Mouse (Mus musculus) ES-Bruce4 (cell line): Measurements from ENCODE around the gene Tent4b. TPM values are rescaled to one million over a fixed set of nuclear protein-coding genes. Genes with fewer than 3 reads are reported as not detected.

Experiments used
- H3K27ac ChIP-seq: 2 replicates; pipeline ENCODE4 v1.5.1; 2012; ENCODE audit warnings: low read length, inconsistent platforms; ENCODE audit not compliant: insufficient read depth
- H3K27me3 ChIP-seq: 2 replicates; pipeline ENCODE4 v1.6.1; 2012; ENCODE audit warnings: mild to moderate bottlenecking, low read length, inconsistent platforms; ENCODE audit not compliant: control insufficient read depth, poor library complexity, insufficient read depth, severe bottlenecking
- H3K36me3 ChIP-seq: 2 replicates; pipeline ENCODE4 v1.6.1; 2012; ENCODE audit warnings: inconsistent platforms, mild to moderate bottlenecking, low read length, moderate library complexity; ENCODE audit not compliant: control insufficient read depth, poor library complexity, insufficient read depth, severe bottlenecking
- H3K4me1 ChIP-seq: one replicate; pipeline ENCODE4 v1.8.1; 2011; ENCODE audit warnings: low read length; ENCODE audit not compliant: control insufficient read depth, insufficient read depth
- H3K4me3 ChIP-seq: 2 replicates; pipeline ENCODE4 v1.5.1; 2011; ENCODE audit warnings: low read depth, mild to moderate bottlenecking, low read length
- H3K9ac ChIP-seq: 2 replicates; pipeline ENCODE4 v1.6.1; 2012; ENCODE audit warnings: low read depth, mild to moderate bottlenecking, inconsistent platforms; ENCODE audit not compliant: poor library complexity, severe bottlenecking
- H3K9me3 ChIP-seq: replicated peaks from 2 replicates; pipeline ENCODE4 v1.6.1; 2012; ENCODE audit warnings: mild to moderate bottlenecking, low read length, inconsistent platforms; ENCODE audit not compliant: control insufficient read depth, poor library complexity, insufficient read depth, severe bottlenecking
- CTCF ChIP-seq: IDR thresholded peaks from one replicate; pipeline ENCODE4 v1.8.1; 2011; ENCODE audit warnings: low read depth, low read length
- EP300 ChIP-seq: IDR thresholded peaks from 2 replicates; pipeline ENCODE4 v1.6.1; 2011; ENCODE audit warnings: low read depth, low read length; ENCODE audit not compliant: insufficient read depth
- POLR2A ChIP-seq: IDR thresholded peaks from one replicate; pipeline ENCODE4 v1.8.1; 2011; ENCODE audit warnings: low read length; ENCODE audit not compliant: insufficient read depth
- polyA plus RNA-seq: library from polyadenylated mRNA; stranded (reverse); fragments of >200 nt; gene quantifications from 2 replicates; pipeline ENCODE4 v1.2.4, GENCODE M21; 2011; ENCODE audit warnings: low read depth; ENCODE audit not compliant: missing spikeins, insufficient read depth, insufficient read length

Tent4b gene
- polyA plus RNA-seq, 1 experiment: 45.2 TPM

DNA sequence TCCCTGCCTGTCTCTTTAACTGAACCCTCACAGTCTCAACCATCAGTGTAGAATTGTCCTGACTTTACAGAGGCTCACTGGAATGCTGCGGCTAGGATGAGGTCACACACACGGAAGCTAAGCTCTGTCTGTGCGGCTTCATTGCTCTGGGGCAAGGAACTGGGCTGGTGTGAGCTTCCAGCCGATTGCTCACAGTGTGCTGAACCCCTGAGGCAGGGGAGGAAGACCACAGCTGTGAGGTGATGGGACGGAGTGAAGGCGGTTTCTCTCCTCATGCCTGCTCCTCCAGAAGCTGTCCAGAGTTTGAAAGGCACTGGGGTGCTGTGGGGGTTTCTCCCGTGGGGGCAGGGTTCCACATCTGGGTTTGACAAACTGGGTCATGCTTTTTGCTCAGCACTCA, 85.7 kb downstream of the Tent4b start:
- Histone ChIP-seq H3K4me3 (no peak overlapping the region), H3K9ac (no peak overlapping the region), H3K27ac (no peak overlapping the region), H3K27me3 (no peaks in the 10 kb centered on the region), H3K4me1 (no peaks in the 10 kb centered on the region), H3K36me3 (no peaks in the 10 kb centered on the region), H3K9me3 (no peaks in the 10 kb centered on the region)
- TF ChIP-seq CTCF (no peak), POLR2A (no peak), EP300 (no peak)

DNA sequence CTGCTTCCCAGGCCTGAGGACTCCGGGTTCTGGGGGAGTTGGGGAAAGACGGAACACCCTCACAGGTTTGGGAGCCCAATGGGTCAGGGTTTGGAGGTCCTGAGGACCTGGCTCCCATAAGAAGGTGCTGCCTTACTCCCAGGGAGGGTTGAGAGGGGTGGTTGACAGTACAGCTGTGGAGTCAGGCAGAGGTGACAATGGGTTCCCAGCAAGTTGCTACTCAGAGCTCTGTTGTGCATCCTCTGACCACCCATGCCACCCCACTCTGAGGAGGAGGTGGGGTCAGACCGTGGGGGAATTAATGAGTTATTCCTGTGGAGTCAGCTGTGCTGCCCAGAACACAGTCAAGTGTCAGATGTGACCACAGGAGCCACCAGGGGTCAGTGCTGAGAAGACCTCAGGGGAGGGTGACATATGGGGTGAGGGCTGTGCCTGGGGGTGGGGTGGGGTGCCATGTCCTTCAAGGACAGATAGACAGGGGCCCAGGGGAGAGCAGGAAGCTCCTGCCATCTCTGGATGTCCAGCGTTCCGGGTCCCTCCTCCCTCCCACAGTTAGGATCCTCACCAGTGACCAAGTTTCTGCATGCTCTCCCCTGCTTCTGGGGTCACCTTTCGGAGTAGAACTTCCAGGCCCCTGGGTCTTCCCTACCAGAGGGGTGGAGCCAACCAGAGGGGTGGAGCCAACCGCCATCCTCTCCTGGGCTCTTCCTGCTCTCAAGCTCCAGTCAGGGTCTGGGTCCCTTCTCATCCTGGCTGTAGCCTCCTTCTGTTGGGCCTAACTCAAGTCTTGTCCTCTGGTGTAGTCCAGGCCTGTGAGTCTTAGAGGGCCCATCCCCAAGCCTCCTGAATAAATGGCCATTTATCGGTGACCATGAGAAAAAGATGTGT, 86.7 kb downstream of the Tent4b start:
- no peak overlapping the region for H3K9ac ChIP-seq
- H3K9me3 ChIP-seq: no peaks in the 10 kb centered on the region
- TF ChIP-seq CTCF (peak; percentile 32), EP300 (no peak), POLR2A (no peak)
- H3K36me3 ChIP-seq: no peaks in the 10 kb centered on the region
- no peaks in the 10 kb centered on the region for H3K27me3 ChIP-seq
- no peak overlapping the region for H3K4me3 ChIP-seq
- H3K27ac ChIP-seq: no peak overlapping the region
- no peaks in the 10 kb centered on the region for H3K4me1 ChIP-seq

DNA sequence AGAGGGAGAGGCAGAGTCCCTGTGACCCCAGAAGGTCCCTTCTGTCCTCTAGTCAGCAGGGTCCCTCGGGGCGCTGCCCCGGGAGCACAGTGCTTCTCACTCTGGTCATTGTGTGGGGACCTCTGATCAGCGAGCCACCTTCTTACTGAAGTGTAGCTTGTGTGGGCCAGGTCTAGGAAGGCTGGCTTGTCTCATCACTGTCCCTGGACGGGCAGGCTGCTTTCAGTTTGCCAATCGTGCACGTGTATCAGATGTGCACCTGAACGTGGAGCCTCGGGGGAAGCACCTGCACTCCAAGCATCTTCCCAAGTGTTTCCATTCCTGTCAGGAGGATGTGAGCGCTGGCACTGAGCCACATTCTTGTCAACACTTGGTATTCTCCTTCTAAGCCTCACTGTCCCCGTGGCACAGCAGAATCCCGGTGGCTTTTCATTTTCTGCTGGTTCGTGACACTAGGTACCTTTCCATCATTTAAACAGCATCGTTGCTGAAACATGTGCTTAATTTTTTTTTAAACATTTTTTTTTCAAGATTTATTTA, 87.5 kb downstream of the Tent4b start:
- no peaks in the 10 kb centered on the region for H3K4me1 ChIP-seq

DNA sequence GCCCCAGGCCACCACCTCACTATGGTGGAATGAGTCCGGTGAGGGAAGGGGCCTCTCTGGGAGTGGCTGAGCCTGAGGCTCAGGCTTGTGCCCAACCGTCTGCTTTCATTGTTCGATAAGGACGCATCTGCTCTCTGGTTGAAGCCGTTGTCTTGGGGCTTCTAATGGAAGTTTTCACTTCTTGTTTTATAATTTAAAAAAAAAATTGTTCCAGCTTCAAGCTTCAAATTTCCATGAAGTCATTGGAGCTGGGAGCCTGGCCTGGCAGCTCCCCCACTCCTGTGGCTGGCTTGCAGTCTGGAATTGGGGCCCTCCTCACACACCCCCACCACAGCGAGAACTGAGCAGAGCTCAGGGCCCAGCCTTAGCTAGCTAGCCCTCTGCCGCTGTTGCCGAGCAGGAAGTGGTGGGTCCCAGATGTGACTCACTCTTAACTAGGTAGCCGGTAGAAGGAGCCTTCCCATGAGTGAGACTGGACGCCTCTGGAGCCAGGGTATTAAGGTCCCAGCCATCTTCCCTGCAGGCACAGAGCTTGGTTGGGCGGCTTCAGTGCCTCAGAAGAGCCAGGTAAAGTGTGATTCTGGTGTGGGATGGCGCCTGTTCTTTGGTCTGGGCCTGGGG, 89.7 kb downstream of the Tent4b start:
- 0 out of 2 replicates have a peak overlapping the region, but pooled peaks have one; percentile 2 for H3K9ac ChIP-seq
- no peaks in the 10 kb centered on the region for H3K4me1 ChIP-seq
- H3K27me3 ChIP-seq: no peaks in the 10 kb centered on the region
- TF ChIP-seq CTCF (no peak), POLR2A (no peak), EP300 (no peak)
- no peak overlapping the region for H3K27ac ChIP-seq
- no peak overlapping the region for H3K4me3 ChIP-seq
- no peaks in the 10 kb centered on the region for H3K36me3 ChIP-seq
- no peaks in the 10 kb centered on the region for H3K9me3 ChIP-seq

More for the DNA sequence above, 87.5 kb downstream of the Tent4b start:
- no peaks in the 10 kb centered on the region for H3K36me3 ChIP-seq
- no peak for TF ChIP-seq CTCF
- no peak for TF ChIP-seq EP300
- no peaks in the 10 kb centered on the region for H3K27me3 ChIP-seq
- no peak overlapping the region for H3K9ac ChIP-seq
- H3K4me3 ChIP-seq: no peak overlapping the region
- H3K27ac ChIP-seq: no peak overlapping the region
- H3K9me3 ChIP-seq: no peaks in the 10 kb centered on the region

DNA sequence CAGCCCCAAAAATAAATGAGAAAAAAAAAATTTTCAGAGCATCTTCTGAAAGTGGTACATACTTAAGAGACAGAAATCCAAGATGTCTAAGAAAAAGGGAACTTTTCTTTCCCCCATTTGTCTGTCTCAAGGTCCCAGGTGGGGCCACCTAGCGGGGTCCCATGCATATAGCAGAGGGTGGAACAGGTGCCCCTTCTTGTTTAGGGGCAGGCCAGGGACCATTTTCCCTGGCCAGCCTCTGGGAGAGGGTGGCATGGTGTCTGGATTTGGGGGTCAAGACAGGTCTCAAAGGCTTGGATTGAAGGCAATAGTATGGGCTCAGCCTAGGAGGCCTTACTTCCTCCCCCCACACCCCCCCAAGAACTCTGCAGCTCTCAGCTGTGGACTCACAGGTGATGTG, 90.9 kb downstream of the Tent4b start:
- no peaks in the 10 kb centered on the region for H3K4me1 ChIP-seq
- H3K4me3 ChIP-seq: no peak overlapping the region
- H3K27ac ChIP-seq: no peak overlapping the region
- H3K27me3 ChIP-seq: no peaks in the 10 kb centered on the region
- H3K9me3 ChIP-seq: no peaks in the 10 kb centered on the region
- no peak for TF ChIP-seq POLR2A
- TF ChIP-seq CTCF: peak; percentile 8
- H3K9ac ChIP-seq: no peak overlapping the region
- no peaks in the 10 kb centered on the region for H3K36me3 ChIP-seq
